Mouse (Mus musculus): ENCODE measurements around the gene Gdpd5. TPM values are rescaled to one million over a fixed set of nuclear protein-coding genes. Genes with fewer than 3 reads are reported as not detected.

The Gdpd5 gene
- total and polyA plus RNA-seq, 3 experiments = 0.15 to 0.26 TPM; not detected in 1

- no peak for DNase-seq (ENCODE audit: low read depth, low spot score)
- Histone ChIP-seq H3K4me1 (ENCODE audit: control insufficient read depth in 1 of 2, insufficient read depth in 2 of 2, low read length in 2 of 2) (no peaks in the 10 kb centered on the region), H3K27me3 (ENCODE audit: control insufficient read depth in 1 of 2, insufficient read depth in 2 of 2, low read length in 2 of 2) (peaks cover 0 to 5% of the 10 kb centered on the region in 2 experiments; a peak in 1 of 4 replicates), H3K27ac (ENCODE audit: control insufficient read depth, low read depth, low read length) (no peak overlapping the region), H3K36me3 (ENCODE audit: control insufficient read depth in 1 of 2, insufficient read depth in 2 of 2, low read length in 2 of 2) (no peaks in the 10 kb centered on the region), H3K9ac (ENCODE audit: control insufficient read depth, low read depth, low read length, poor library complexity, severe bottlenecking) (no peak overlapping the region), H3K4me3 (ENCODE audit: control insufficient read depth in 1 of 2, insufficient read depth in 1 of 2, low read depth in 2 of 2, low read length in 2 of 2) (no peak overlapping the region), H3K79me2 (ENCODE audit: control insufficient read depth, insufficient read depth, low read length, poor library complexity) (no peaks in the 10 kb centered on the region), H3K9me3 (replicated peaks; ENCODE audit: insufficient read depth, low read length) (no peaks in the 10 kb centered on the region)
- TF ChIP-seq GABPA (IDR thresholded peaks at IDR 0.05; ENCODE audit: low read depth, low read length) (no peak), UBTF (IDR thresholded peaks at IDR 0.05; ENCODE audit: borderline replicate concordance, insufficient read depth, low read depth, low read length) (no peak), ZMIZ1 (IDR thresholded peaks at IDR 0.05; ENCODE audit: low read depth, low read length) (no peak), NELFE (IDR thresholded peaks at IDR 0.05; ENCODE audit: low read depth, low read length) (no peak), POLR2AphosphoS2 (IDR thresholded peaks at IDR 0.05; ENCODE audit: low read length) (no peak), KAT2A (conservative IDR thresholded peaks at IDR 0.05; ENCODE audit: low read depth, low read length) (no peak), TCF12 (IDR thresholded peaks at IDR 0.05; ENCODE audit: low read depth, low read length) (no peak), NRF1 (IDR thresholded peaks at IDR 0.05; ENCODE audit: insufficient read depth, low read depth, low read length, poor library complexity, severe bottlenecking) (no peak), USF2 (IDR thresholded peaks at IDR 0.05; ENCODE audit: borderline replicate concordance in 1 of 2, insufficient read depth in 1 of 2, low read depth in 1 of 2, low read length in 2 of 2) (no peak)
Measured at GRCm38 (mm10) chr7:99351104-99351801, 30.0 kb upstream of the Gdpd5 start.

GRCm38 (mm10) chr7:99351802-99352517, 29.3 kb upstream of the Gdpd5 start:
- Histone ChIP-seq H3K9ac (ENCODE audit: control insufficient read depth, low read depth, low read length, poor library complexity, severe bottlenecking) (no peak overlapping the region), H3K36me3 (ENCODE audit: control insufficient read depth in 1 of 2, insufficient read depth in 2 of 2, low read length in 2 of 2) (no peaks in the 10 kb centered on the region), H3K4me3 (ENCODE audit: control insufficient read depth in 1 of 2, insufficient read depth in 1 of 2, low read depth in 2 of 2, low read length in 2 of 2) (no peak overlapping the region), H3K27ac (ENCODE audit: control insufficient read depth, low read depth, low read length) (no peak overlapping the region), H3K9me3 (replicated peaks; ENCODE audit: insufficient read depth, low read length) (no peaks in the 10 kb centered on the region), H3K4me1 (ENCODE audit: control insufficient read depth in 1 of 2, insufficient read depth in 2 of 2, low read length in 2 of 2) (no peaks in the 10 kb centered on the region), H3K27me3 (ENCODE audit: control insufficient read depth in 1 of 2, insufficient read depth in 2 of 2, low read length in 2 of 2) (peaks cover 0 to 5% of the 10 kb centered on the region in 2 experiments; a peak in 1 of 4 replicates), H3K79me2 (ENCODE audit: control insufficient read depth, insufficient read depth, low read length, poor library complexity) (no peaks in the 10 kb centered on the region)
- DNase-seq (ENCODE audit: low read depth, low spot score) = no peak
- TF ChIP-seq MAFK (IDR thresholded peaks at IDR 0.05; ENCODE audit: borderline replicate concordance, low read depth, low read length) (no peak), CHD1 (IDR thresholded peaks at IDR 0.05; ENCODE audit: low read depth, low read length) (no peak), RCOR1 (IDR thresholded peaks at IDR 0.05; ENCODE audit: low read depth, low read length) (no peak), GABPA (IDR thresholded peaks at IDR 0.05; ENCODE audit: low read depth, low read length) (no peak), MEF2A (IDR thresholded peaks at IDR 0.05; ENCODE audit: extremely low read depth, insufficient replicate concordance, low read depth, low read length, poor library complexity, severe bottlenecking) (no peak), ZKSCAN1 (IDR thresholded peaks at IDR 0.05; ENCODE audit: low read depth, low read length) (no peak), RAD21 (IDR thresholded peaks at IDR 0.05; ENCODE audit: low read depth, low read length) (no peak), USF2 (IDR thresholded peaks at IDR 0.05; ENCODE audit: borderline replicate concordance in 1 of 2, insufficient read depth in 1 of 2, low read depth in 1 of 2, low read length in 2 of 2) (no peak), NRF1 (IDR thresholded peaks at IDR 0.05; ENCODE audit: insufficient read depth, low read depth, low read length, poor library complexity, severe bottlenecking) (no peak), MYC (IDR thresholded peaks at IDR 0.05; ENCODE audit: low read depth, low read length) (no peak), GATA1 (IDR thresholded peaks at IDR 0.05; ENCODE audit: low read depth, low read length) (no peak), ZC3H11A (IDR thresholded peaks at IDR 0.05; ENCODE audit: low read depth, low read length) (no peak), EP300 (IDR thresholded peaks at IDR 0.05; ENCODE audit: low read depth in 1 of 2, low read length in 2 of 2) (no peak), ZMIZ1 (IDR thresholded peaks at IDR 0.05; ENCODE audit: low read depth, low read length) (no peak), TAL1 (IDR thresholded peaks at IDR 0.05; ENCODE audit: low read length) (no peak), CHD2 (IDR thresholded peaks at IDR 0.05; ENCODE audit: low read length) (no peak)
